Mouse (Mus musculus) midbrain, embryonic 12.5 days (tissue): ENCODE results near the gene Lmod3. TPM values are rescaled to one million over a fixed set of nuclear protein-coding genes. Genes with fewer than 3 reads are reported as not detected.
"Not testable (repeated sequence)": the region's sequence is repeated elsewhere in the genome, so short reads cannot be mapped to it uniquely, and the experiment has no call there.

ENCODE experiments used
- ATAC-seq: fragments of 200-750 bp; cut with Nextera tagmentation; 2 replicates; pipeline ENCODE4 v1.8.0; 2017; ENCODE audit warnings: low read depth, moderate TSS enrichment, moderate library complexity; ENCODE audit not compliant: low FRiP score
- H3K27ac ChIP-seq: fragments of 300-500 bp; sonication (generic); replicated peaks from 2 replicates; pipeline ENCODE4 v1.5.1; 2016; ENCODE audit warnings: mild to moderate bottlenecking
- H3K27me3 ChIP-seq: fragments of 300-500 bp; sonication (generic); 2 replicates; pipeline ENCODE4 v1.6.1; 2016; ENCODE audit warnings: mild to moderate bottlenecking
- H3K36me3 ChIP-seq: fragments of 300-500 bp; sonication (generic); 2 replicates; pipeline ENCODE4 v1.6.1; 2016
- H3K4me1 ChIP-seq: fragments of 300-500 bp; sonication (generic); 2 replicates; pipeline ENCODE4 v1.6.1; 2016
- H3K4me2 ChIP-seq: fragments of 300-500 bp; sonication (generic); replicated peaks from 2 replicates; pipeline ENCODE4 v1.6.1; 2016; ENCODE audit warnings: mild to moderate bottlenecking, moderate library complexity
- H3K4me3 ChIP-seq: fragments of 300-500 bp; sonication (generic); 2 replicates; pipeline ENCODE4 v1.5.1; 2016; ENCODE audit warnings: mild to moderate bottlenecking
- H3K9ac ChIP-seq: fragments of 300-500 bp; sonication (generic); replicated peaks from 2 replicates; pipeline ENCODE4 v1.6.1; 2016; ENCODE audit warnings: mild to moderate bottlenecking, moderate library complexity
- H3K9me3 ChIP-seq: fragments of 300-500 bp; sonication (generic); 2 replicates; pipeline ENCODE4 v1.6.1; 2016; ENCODE audit warnings: mild to moderate bottlenecking
- WGBS: fragments of 180-500 bp; shearing (Covaris S2); methylation state at CpG from one replicate; pipeline ENCODE4 v1.1.7; 2016; 5-methylcytosine and 5-hydroxymethylcytosine counted together
- polyA plus RNA-seq: library from polyadenylated mRNA; unstranded; fragments of >200 nt; fragmentation: Nextera tagmentation; extraction: Ambion mirVana; gene quantifications from 2 replicates; pipeline ENCODE4 v1.2.1, GENCODE M21; 2016

Gene Lmod3
- polyA plus RNA-seq, 1 experiment from 2014 or later, result not detected

GRCm38 (mm10) chr6:97273058-97273710, 20.6 kb upstream of the Lmod3 start:
- Histone ChIP-seq H3K36me3 (no peaks in the 10 kb centered on the region), H3K27me3 (peaks cover 10% of the 10 kb centered on the region), H3K27ac (no peak overlapping the region), H3K9ac (no peak overlapping the region), H3K4me2 (no peak overlapping the region), H3K4me1 (peaks cover 13% of the 10 kb centered on the region), H3K4me3 (no peak overlapping the region), H3K9me3 (no peaks in the 10 kb centered on the region)
- ATAC-seq, result no peak
- WGBS, result 82% methylated on average over 16 of the region's 16 CpGs

- no peak overlapping the region for H3K9ac ChIP-seq
- no peak for ATAC-seq
- peaks cover 11% of the 10 kb centered on the region; the same call in 1 of the 2 replicates for H3K4me1 ChIP-seq
- H3K36me3 ChIP-seq, result no peaks in the 10 kb centered on the region
- H3K9me3 ChIP-seq, result no peaks in the 10 kb centered on the region
- WGBS, result 56% methylated on average over 2 of the region's 2 CpGs
- H3K27me3 ChIP-seq, result peaks cover 10% of the 10 kb centered on the region
- no peak overlapping the region for H3K4me2 ChIP-seq
- no peak overlapping the region for H3K27ac ChIP-seq
- no peak overlapping the region for H3K4me3 ChIP-seq
Observed at GRCm38 (mm10) chr6:97272349-97272748, 19.8 kb upstream of the Lmod3 start.

- 82% methylated on average over 11 of the region's 11 CpGs for WGBS
- ATAC-seq, result no peak
- H3K4me3 ChIP-seq, result no peak overlapping the region
- no peaks in the 10 kb centered on the region for H3K36me3 ChIP-seq
- no peaks in the 10 kb centered on the region for H3K27me3 ChIP-seq
- H3K9ac ChIP-seq, result no peak overlapping the region
- H3K9me3 ChIP-seq, result no peaks in the 10 kb centered on the region
- H3K4me1 ChIP-seq, result peaks cover 3% of the 10 kb centered on the region; the same call in 1 of the 2 replicates
- H3K27ac ChIP-seq, result no peak overlapping the region
- H3K4me2 ChIP-seq, result no peak overlapping the region
Observed at GRCm38 (mm10) chr6:97269596-97269995, 17.0 kb upstream of the Lmod3 start.

GRCm38 (mm10) chr6:97267132-97267531, 14.6 kb upstream of the Lmod3 start:
- Histone ChIP-seq H3K9me3 (no peaks in the 10 kb centered on the region), H3K4me3 (no peak overlapping the region), H3K9ac (no peak overlapping the region), H3K4me2 (no peak overlapping the region), H3K27ac (no peak overlapping the region), H3K4me1 (peaks cover 3% of the 10 kb centered on the region; the same call in 1 of the 2 replicates), H3K27me3 (no peaks in the 10 kb centered on the region), H3K36me3 (no peaks in the 10 kb centered on the region)
- no peak for ATAC-seq
- WGBS, result 89% methylated on average over 2 of the region's 2 CpGs

- ATAC-seq, result no peak
- Histone ChIP-seq H3K4me3 (no peak overlapping the region), H3K4me1 (peaks cover 3% of the 10 kb centered on the region; the same call in 1 of the 2 replicates), H3K9me3 (no peaks in the 10 kb centered on the region), H3K9ac (no peak overlapping the region), H3K36me3 (no peaks in the 10 kb centered on the region), H3K27me3 (no peaks in the 10 kb centered on the region), H3K4me2 (no peak overlapping the region), H3K27ac (no peak overlapping the region)
- WGBS, result 78% methylated on average over 4 of the region's 4 CpGs
Observed at GRCm38 (mm10) chr6:97266661-97267060, 14.1 kb upstream of the Lmod3 start.

- Histone ChIP-seq H3K9ac (no peak overlapping the region), H3K4me3 (no peak overlapping the region), H3K4me2 (no peak overlapping the region), H3K4me1 (peaks cover 3% of the 10 kb centered on the region; the same call in 1 of the 2 replicates), H3K27ac (no peak overlapping the region), H3K36me3 (no peaks in the 10 kb centered on the region), H3K9me3 (no peaks in the 10 kb centered on the region), H3K27me3 (no peaks in the 10 kb centered on the region)
- WGBS, result 85% methylated on average over 3 of the region's 3 CpGs
- no peak for ATAC-seq
Observed at GRCm38 (mm10) chr6:97265705-97266104, 13.1 kb upstream of the Lmod3 start.

GRCm38 (mm10) chr6:97265240-97265639, 12.7 kb upstream of the Lmod3 start:
- Histone ChIP-seq H3K27ac (no peak overlapping the region), H3K4me1 (peaks cover 3% of the 10 kb centered on the region; the same call in 1 of the 2 replicates), H3K36me3 (no peaks in the 10 kb centered on the region), H3K9me3 (no peaks in the 10 kb centered on the region), H3K4me3 (no peak overlapping the region), H3K27me3 (no peaks in the 10 kb centered on the region), H3K4me2 (no peak overlapping the region), H3K9ac (no peak overlapping the region)
- 87% methylated on average over 8 of the region's 8 CpGs for WGBS
- no peak for ATAC-seq

- not testable (repeated sequence) for H3K27ac ChIP-seq, H3K36me3 ChIP-seq, H3K9me3 ChIP-seq, H3K9ac ChIP-seq, H3K4me2 ChIP-seq, H3K4me3 ChIP-seq, H3K4me1 ChIP-seq, H3K27me3 ChIP-seq, ATAC-seq
Observed at GRCm38 (mm10) chr6:97263750-97264149, 11.2 kb upstream of the Lmod3 start.

GRCm38 (mm10) chr6:97262229-97262628, 9.7 kb upstream of the Lmod3 start:
- no peak for ATAC-seq
- no peaks in the 10 kb centered on the region for H3K27me3 ChIP-seq
- H3K27ac ChIP-seq, result no peak overlapping the region
- H3K4me1 ChIP-seq, result no peaks in the 10 kb centered on the region
- H3K36me3 ChIP-seq, result no peaks in the 10 kb centered on the region
- H3K4me3 ChIP-seq, result no peak overlapping the region
- no peaks in the 10 kb centered on the region for H3K9me3 ChIP-seq
- H3K4me2 ChIP-seq, result no peak overlapping the region
- 72% methylated on average over 4 of the region's 4 CpGs for WGBS
- no peak overlapping the region for H3K9ac ChIP-seq

- ATAC-seq, H3K27me3 ChIP-seq, H3K4me2 ChIP-seq, H3K4me3 ChIP-seq, H3K9ac ChIP-seq, H3K9me3 ChIP-seq, H3K27ac ChIP-seq, H3K4me1 ChIP-seq, H3K36me3 ChIP-seq: not testable (repeated sequence)
- 89% methylated on average over 2 of the region's 2 CpGs for WGBS
Observed at GRCm38 (mm10) chr6:97259926-97260325, 7.4 kb upstream of the Lmod3 start.

- Histone ChIP-seq H3K9me3 (no peaks in the 10 kb centered on the region), H3K36me3 (no peaks in the 10 kb centered on the region), H3K27ac (no peak overlapping the region), H3K4me3 (no peak overlapping the region), H3K4me1 (no peaks in the 10 kb centered on the region), H3K4me2 (no peak overlapping the region), H3K9ac (no peak overlapping the region), H3K27me3 (no peaks in the 10 kb centered on the region)
- 88% methylated on average over 1 of the region's 1 CpGs for WGBS
- no peak for ATAC-seq
Observed at GRCm38 (mm10) chr6:97258489-97258888, 5.9 kb upstream of the Lmod3 start.

GRCm38 (mm10) chr6:97252086-97252485, 473 bp downstream of the Lmod3 start:
- WGBS, result 83% methylated on average over 5 of the region's 5 CpGs
- Histone ChIP-seq H3K27ac (no peak overlapping the region), H3K27me3 (no peaks in the 10 kb centered on the region; the same call in 1 of the 2 replicates), H3K9me3 (no peaks in the 10 kb centered on the region), H3K4me2 (no peak overlapping the region), H3K9ac (no peak overlapping the region), H3K36me3 (no peaks in the 10 kb centered on the region), H3K4me3 (no peak overlapping the region), H3K4me1 (no peaks in the 10 kb centered on the region)
- ATAC-seq, result no peak

GRCm38 (mm10) chr6:97250966-97251365, 1.6 kb downstream of the Lmod3 start:
- ATAC-seq, result no peak
- Histone ChIP-seq H3K9me3 (no peaks in the 10 kb centered on the region), H3K4me2 (no peak overlapping the region), H3K4me1 (no peaks in the 10 kb centered on the region), H3K9ac (no peak overlapping the region), H3K36me3 (no peaks in the 10 kb centered on the region), H3K27ac (no peak overlapping the region), H3K4me3 (no peak overlapping the region), H3K27me3 (no peaks in the 10 kb centered on the region; the same call in 1 of the 2 replicates)
- 52% methylated on average over 6 of the region's 6 CpGs for WGBS
